In the genomic region with DNA sequence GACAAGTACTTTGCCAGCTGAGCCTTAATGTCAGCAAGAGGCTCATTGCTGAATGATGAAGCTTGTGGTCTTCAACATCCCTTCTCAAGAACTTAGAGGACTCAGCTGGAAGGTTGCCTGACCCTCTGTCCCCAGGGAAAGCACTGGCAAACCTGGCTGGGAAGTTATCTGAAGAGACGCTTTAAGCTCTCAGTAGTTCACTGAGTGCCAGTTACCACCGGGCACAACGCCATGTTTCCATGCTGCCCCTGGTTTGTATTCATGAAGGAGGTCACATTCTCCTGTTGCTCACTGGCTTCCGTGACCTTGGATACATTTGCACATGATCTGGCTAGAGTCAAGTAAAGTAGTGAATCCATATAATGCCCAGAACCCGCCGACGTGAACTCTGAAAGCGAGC, we compare ENCODE assay signal across 14 mouse cellular contexts. TPM values are rescaled to one million over a fixed set of nuclear protein-coding genes. Genes with fewer than 3 reads are reported as not detected.
DNase-seq lines count a peak whose midpoint lies in the region; ATAC-seq and TF ChIP-seq lines count a peak whose summit lies in the region.
"Had no signal": no experiment of that assay in that cellular context is flagged by ENCODE, and none has a peak within 500 bp of the region (broad histone marks: within the 10 kb centered on the region; RNA-seq: fewer than 3 reads in every experiment).

No protein-coding gene starts in this region.

- H3K27me3 ChIP-seq in midbrain, postnatal 0 days (ENCODE audit: insufficient read depth, low read length): no peaks in the 10 kb centered on the region
- H3K27me3 ChIP-seq in midbrain, embryonic 14.5 days (ENCODE audit: control insufficient read depth, insufficient read depth, low read length): no peaks in the 10 kb centered on the region
- no peaks in the 10 kb centered on the region for H3K27me3 ChIP-seq in heart, embryonic 13.5 days (replicated peaks)
- H3K27me3 ChIP-seq: embryonic facial prominence, embryonic 15.5 days; liver, embryonic 13.5 days had no signal

- no peak overlapping the region for H3K9ac ChIP-seq in midbrain, postnatal 0 days (replicated peaks; ENCODE audit: low read length, poor library complexity, severe bottlenecking)
- H3K9ac ChIP-seq in midbrain, embryonic 14.5 days (replicated peaks; ENCODE audit: low read length): no peak overlapping the region
- no peak overlapping the region for H3K9ac ChIP-seq in heart, embryonic 13.5 days
- H3K9ac ChIP-seq: embryonic facial prominence, embryonic 15.5 days; liver, embryonic 13.5 days had no signal

- no peak overlapping the region for H3K4me2 ChIP-seq in midbrain, postnatal 0 days (ENCODE audit: low read depth, low read length, poor library complexity, severe bottlenecking)
- no peak overlapping the region for H3K4me2 ChIP-seq in midbrain, embryonic 14.5 days (ENCODE audit: low read length)
- H3K4me2 ChIP-seq in heart, embryonic 13.5 days: no peak overlapping the region
- H3K4me2 ChIP-seq: embryonic facial prominence, embryonic 15.5 days; liver, embryonic 13.5 days had no signal

- WGBS in midbrain, postnatal 0 days: 61% methylated on average over 8 of the region's 8 CpGs
- WGBS in midbrain, embryonic 14.5 days: 82% methylated on average over 8 of the region's 8 CpGs
- WGBS in heart, embryonic 13.5 days: 57% methylated on average over 8 of the region's 8 CpGs

- no peak overlapping the region for H3K4me3 ChIP-seq in midbrain, postnatal 0 days (ENCODE audit: low read depth, low read length)
- no peak overlapping the region for H3K4me3 ChIP-seq in midbrain, embryonic 14.5 days (replicated peaks; ENCODE audit: low read depth, low read length)
- H3K4me3 ChIP-seq in heart, embryonic 13.5 days: no peak overlapping the region
- H3K4me3 ChIP-seq: embryonic facial prominence, embryonic 15.5 days; layer of hippocampus, adult 2 months; liver, embryonic 13.5 days had no signal

- no peak for ATAC-seq in midbrain, postnatal 0 days (ENCODE audit: low FRiP score)
- no peak for ATAC-seq in midbrain, embryonic 14.5 days (ENCODE audit: low FRiP score, low TSS enrichment)
- no peak for ATAC-seq in heart, embryonic 13.5 days (ENCODE audit: extremely low read depth, insufficient number of reproducible peaks, low FRiP score, low TSS enrichment)
- ATAC-seq in monocyte, adult 5-6 weeks (replicated peaks; ENCODE audit: insufficient number of reproducible peaks, low FRiP score, low TSS enrichment, poor library complexity, severe bottlenecking): no peak
- ATAC-seq: hindbrain, embryonic 16.5 days had no signal

- H3K36me3 ChIP-seq in midbrain, postnatal 0 days (ENCODE audit: insufficient read depth, low read length): no peaks in the 10 kb centered on the region
- no peaks in the 10 kb centered on the region for H3K36me3 ChIP-seq in midbrain, embryonic 14.5 days (ENCODE audit: control insufficient read depth, insufficient read depth, low read length)
- H3K36me3 ChIP-seq in heart, embryonic 13.5 days: no peaks in the 10 kb centered on the region
- H3K36me3 ChIP-seq: embryonic facial prominence, embryonic 15.5 days; liver, embryonic 13.5 days had no signal

- no peaks in the 10 kb centered on the region for H3K9me3 ChIP-seq in midbrain, postnatal 0 days (ENCODE audit: low read length)
- no peaks in the 10 kb centered on the region for H3K9me3 ChIP-seq in midbrain, embryonic 14.5 days (ENCODE audit: control insufficient read depth, low read length)
- H3K9me3 ChIP-seq in heart, embryonic 13.5 days: no peaks in the 10 kb centered on the region
- H3K9me3 ChIP-seq: embryonic facial prominence, embryonic 15.5 days; liver, embryonic 13.5 days had no signal

- 0 out of 2 replicates have a peak, but pooled peaks cover 3% of the 10 kb centered on the region for H3K4me1 ChIP-seq in midbrain, postnatal 0 days (ENCODE audit: insufficient read depth, low read length)
- peaks cover 3% of the 10 kb centered on the region for H3K4me1 ChIP-seq in midbrain, embryonic 14.5 days (ENCODE audit: control insufficient read depth, insufficient read depth, low read length)
- H3K4me1 ChIP-seq in heart, embryonic 13.5 days: peaks cover 4% of the 10 kb centered on the region; the same call in 1 of the 2 replicates
- H3K4me1 ChIP-seq: liver, embryonic 13.5 days had no signal

- DNase-seq in adrenal gland, postnatal 10 days: peak; percentile 82
- no peak for DNase-seq in adrenal gland, postnatal 4 days (ENCODE audit: low spot score in 2 of 2)
- peak; percentile 60 for DNase-seq in midbrain, postnatal 0 days (ENCODE audit: low spot score)
- no peak for DNase-seq in midbrain, embryonic 14.5 days
- peak; percentile 37 for DNase-seq in kidney, postnatal 14 days
- DNase-seq in lung, postnatal 25 days (ENCODE audit: low spot score): no peak
- DNase-seq: cerebellum, postnatal 36 days; liver, embryonic 13.5 days; thymus, adult 18-20 months had no signal

- H3K27ac ChIP-seq in midbrain, postnatal 0 days (ENCODE audit: low read depth, low read length): no peak overlapping the region
- no peak overlapping the region for H3K27ac ChIP-seq in midbrain, embryonic 14.5 days (replicated peaks; ENCODE audit: low read depth, low read length)
- H3K27ac ChIP-seq in heart, embryonic 13.5 days (replicated peaks): peak overlapping the region; percentile 32
- H3K27ac ChIP-seq: embryonic facial prominence, embryonic 15.5 days; layer of hippocampus, adult 2 months; liver, embryonic 13.5 days had no signal

- no peak for TF ChIP-seq CTCF in midbrain, postnatal 0 days (IDR thresholded peaks at IDR 0.05)

RNA-seq across cellular contexts. Expression of gene Sox4, which starts 20.1 kb away (rescaled TPM):
- 10 to 100 TPM; 23.4 to 42.3 TPM for total RNA-seq in adrenal gland, postnatal 10 days (2021)
- 10 to 100 TPM; 61.2 to 71.9 TPM for total RNA-seq in adrenal gland, postnatal 4 days (2021)
- 169 and 203 TPM in 2 replicates for total RNA-seq in midbrain, postnatal 0 days (2014; rRNA removed)
- polyA plus RNA-seq in midbrain, postnatal 0 days (2015; fragmentation: Nextera tagmentation; extraction: Ambion mirVana): 115 and 135 TPM in 2 replicates
- 295 and 314 TPM in 2 replicates for polyA plus RNA-seq in midbrain, embryonic 14.5 days (2014; fragmentation: Nextera tagmentation; extraction: Ambion mirVana)
- polyA plus RNA-seq in heart, embryonic 13.5 days (2015; fragmentation: Nextera tagmentation; extraction: Ambion mirVana): 37.1 and 37.9 TPM in 2 replicates
- total RNA-seq in monocyte, adult 5-6 weeks (2017): 0.29 to 2.4 TPM (median 0.43 TPM) in 3 replicates

Comparison
In these comparisons a context has a peak if more than half of its experiments do, and no peak if none do; other contexts are left out.
1. DNase-seq: peak in adrenal gland, postnatal 10 days (single experiment), midbrain, postnatal 0 days (single experiment) and kidney, postnatal 14 days (single experiment); none in adrenal gland, postnatal 4 days (0 of 2), midbrain, embryonic 14.5 days (single experiment) and lung, postnatal 25 days (single experiment).